Mouse (Mus musculus) liver, adult 2 months (tissue): ENCODE results near the gene Tlx2. TPM values are rescaled to one million over a fixed set of nuclear protein-coding genes. Genes with fewer than 3 reads are reported as not detected.

Experiments used
- DNase-seq: peaks from one replicate; pipeline ENCODE4 v3.0.0-alpha.2; 2011; ENCODE audit warnings: low read depth, low spot score; ENCODE audit errors: extremely low read depth
- H3K27ac ChIP-seq: fragments of 200-500 bp; replicated peaks from 2 replicates; pipeline ENCODE4 v1.5.1; 2012; ENCODE audit warnings: low read depth, mild to moderate bottlenecking, control low read depth, inconsistent platforms, low read length; ENCODE audit not compliant: insufficient read depth
- H3K27me3 ChIP-seq: fragments of 200-500 bp; 2 replicates; pipeline ENCODE4 v1.6.1; 2012; ENCODE audit warnings: mild to moderate bottlenecking, moderate library complexity, low read length, inconsistent platforms; ENCODE audit not compliant: control insufficient read depth, insufficient read depth
- H3K36me3 ChIP-seq: fragments of 200-500 bp; 2 replicates; pipeline ENCODE4 v1.6.1; 2012; ENCODE audit warnings: low read length, inconsistent platforms; ENCODE audit not compliant: control insufficient read depth, insufficient read depth
- H3K4me1 ChIP-seq: fragments of 200-500 bp; 2 replicates; pipeline ENCODE4 v1.6.1; 2011; ENCODE audit warnings: low read length; ENCODE audit not compliant: control insufficient read depth, insufficient read depth
- H3K4me3 ChIP-seq: fragments of 200-500 bp; 2 replicates; pipeline ENCODE4 v1.5.1; 2011; ENCODE audit warnings: low read depth, mild to moderate bottlenecking, control low read depth, low read length, moderate library complexity; ENCODE audit not compliant: insufficient read depth
- H3K79me2 ChIP-seq: fragments of 200-500 bp; 2 replicates; pipeline ENCODE4 v1.6.1; 2012; ENCODE audit warnings: inconsistent platforms, mild to moderate bottlenecking, low read length, moderate library complexity; ENCODE audit not compliant: control insufficient read depth, insufficient read depth
- H3K9ac ChIP-seq: fragments of 200-500 bp; 2 replicates; pipeline ENCODE4 v1.6.1; 2012; ENCODE audit warnings: low read depth, mild to moderate bottlenecking, control low read depth, inconsistent platforms, low read length
- CTCF ChIP-seq: fragments of 200-500 bp; IDR thresholded peaks from 2 replicates; pipeline ENCODE4 v1.5.1; 2011; ENCODE audit warnings: low read depth, low read length, control low read depth
- POLR2A ChIP-seq: fragments of 200-500 bp; IDR thresholded peaks from 2 replicates; pipeline ENCODE4 v1.6.1; 2011; ENCODE audit warnings: low read length, control low read depth; ENCODE audit not compliant: insufficient read depth; ENCODE audit errors: extremely low read depth
- WGBS: fragments of 180-500 bp; shearing (Covaris S2); methylation state at CpG from one replicate; pipeline ENCODE4 v1.1.7; 2018; 5-methylcytosine and 5-hydroxymethylcytosine counted together
- polyA plus RNA-seq: library from polyadenylated mRNA; depleted of rRNA; stranded (reverse); fragments of >200 nt; gene quantifications from 2 replicates; pipeline ENCODE4 v1.2.3, GENCODE M21; 2012
- total RNA-seq: library from RNA; depleted of rRNA; stranded (reverse); fragments of >200 nt; gene quantifications from 2 replicates; pipeline ENCODE4 v1.2.3, GENCODE M21; 2014

Tlx2 gene
- total and polyA plus RNA-seq, 2 experiments = not detected

- H3K79me2 ChIP-seq = peaks cover 4% of the 10 kb centered on the region; the same call in 1 of the 2 replicates
- no peak overlapping the region for H3K27ac ChIP-seq
- TF ChIP-seq CTCF (no peak), POLR2A (no peak)
- H3K27me3 ChIP-seq = no peaks in the 10 kb centered on the region
- peaks cover 20% of the 10 kb centered on the region for H3K4me1 ChIP-seq
- no peak for DNase-seq
- H3K9ac ChIP-seq = peak overlapping the region; percentile 93; the same call in 1 of the 2 replicates
- H3K4me3 ChIP-seq = peak overlapping the region; percentile 93; the same call in 1 of the 2 replicates
- WGBS = 67% methylated on average over 11 of the region's 11 CpGs
- no peaks in the 10 kb centered on the region for H3K36me3 ChIP-seq
These were observed 46.5 kb upstream of the Tlx2 start for GRCm38 (mm10) chr6:83116373-83117164.

GRCm38 (mm10) chr6:83115682-83116372, 45.7 kb upstream of the Tlx2 start:
- peaks cover 20% of the 10 kb centered on the region for H3K4me1 ChIP-seq
- peak overlapping the region; percentile 32 for H3K27ac ChIP-seq
- WGBS = 2% methylated on average over 47 of the region's 48 CpGs

GRCm38 (mm10) chr6:83115011-83115671, 45.0 kb upstream of the Tlx2 start, which contains the start of gene Mogs:
Gene Mogs, plus strand, starts transcription at chr6:83115496.
- peak within 1 kb of the TSS; percentile 93 for H3K9ac ChIP-seq
- peak within 1 kb of the TSS; percentile 98 for H3K27ac ChIP-seq
- peak; percentile 81 for DNase-seq
- peaks cover 4% of the 10 kb centered on the region; the same call in 1 of the 2 replicates for H3K79me2 ChIP-seq
- TF ChIP-seq POLR2A (peak; percentile 88), CTCF (peak; percentile 62)
- WGBS = under 1% methylated on average over 52 of the region's 58 CpGs
- H3K4me1 ChIP-seq = peaks cover 17% of the 10 kb centered on the region
- H3K4me3 ChIP-seq = peak within 1 kb of the TSS; percentile 93
- H3K36me3 ChIP-seq = no peaks in the 10 kb centered on the region
- H3K27me3 ChIP-seq = no peaks in the 10 kb centered on the region

More at GRCm38 (mm10) chr6:83115682-83116372, 45.7 kb upstream of the Tlx2 start:
- no peaks in the 10 kb centered on the region for H3K36me3 ChIP-seq
- no peaks in the 10 kb centered on the region for H3K27me3 ChIP-seq
- peak overlapping the region; percentile 93 for H3K4me3 ChIP-seq
- H3K9ac ChIP-seq = peak overlapping the region; percentile 93
- peaks cover 4% of the 10 kb centered on the region; the same call in 1 of the 2 replicates for H3K79me2 ChIP-seq
- no peak for TF ChIP-seq POLR2A
- TF ChIP-seq CTCF = no peak
- DNase-seq = no peak

DNA sequence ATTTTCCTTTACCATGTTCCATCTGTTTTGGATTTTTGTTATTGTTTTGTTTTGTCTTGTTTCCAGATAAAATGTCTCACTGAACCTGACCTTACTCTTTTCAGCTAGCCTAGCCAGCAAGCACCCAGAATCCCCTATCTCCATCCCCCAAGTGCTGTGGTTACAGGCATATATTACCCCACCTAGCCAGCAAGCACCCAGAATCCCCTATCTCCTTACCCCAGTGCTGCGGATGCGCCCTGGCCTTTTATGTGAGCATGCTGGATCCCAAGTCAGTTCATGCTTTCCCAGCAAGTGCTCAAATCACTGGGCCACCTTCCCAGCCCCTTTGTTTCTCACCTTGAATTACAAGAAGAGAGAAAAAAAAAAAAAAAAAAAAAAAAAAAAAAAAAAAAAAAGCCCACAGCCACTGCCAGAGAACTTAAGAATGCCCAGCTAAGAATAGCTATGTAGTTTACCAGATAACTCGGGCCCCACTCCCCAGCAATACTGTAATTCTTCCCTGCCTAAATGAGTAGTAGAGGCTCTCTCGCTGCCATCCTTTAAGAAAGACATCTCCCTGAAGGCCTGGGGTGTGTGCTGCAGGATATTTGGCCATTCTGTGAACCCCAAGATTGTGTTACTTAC, 41.5 kb upstream of the Tlx2 start:
- Histone ChIP-seq H3K4me3 (no peak overlapping the region), H3K27me3 (no peaks in the 10 kb centered on the region), H3K9ac (no peak overlapping the region), H3K27ac (no peak overlapping the region), H3K36me3 (no peaks in the 10 kb centered on the region), H3K79me2 (peaks cover 7% of the 10 kb centered on the region; the same call in 1 of the 2 replicates), H3K4me1 (peaks cover 23% of the 10 kb centered on the region)
- 91% methylated on average over 4 of the region's 4 CpGs for WGBS
- no peak for DNase-seq
- no peak for TF ChIP-seq CTCF
- no peak for TF ChIP-seq POLR2A

GRCm38 (mm10) chr6:83108762-83109668, 38.9 kb upstream of the Tlx2 start, which contains the start of gene Mrpl53:
Gene Mrpl53, plus strand, starts transcription at chr6:83109040.
- Histone ChIP-seq H3K27me3 (no peaks in the 10 kb centered on the region), H3K4me1 (peaks cover 17% of the 10 kb centered on the region), H3K9ac (peak within 1 kb of the TSS; percentile 97), H3K27ac (peak within 1 kb of the TSS; percentile 88), H3K4me3 (peak within 1 kb of the TSS; percentile 86), H3K79me2 (peaks cover 3% of the 10 kb centered on the region; the same call in 1 of the 2 replicates), H3K36me3 (no peaks in the 10 kb centered on the region)
- peak; percentile 58; the same call in 1 of the 2 replicates for TF ChIP-seq POLR2A
- no peak for TF ChIP-seq CTCF
- WGBS = under 1% methylated on average over 76 of the region's 76 CpGs
- peak; percentile 67 for DNase-seq
